Mouse (Mus musculus) ES-E14 (cell line): ENCODE data around the gene Tma7.

Experiments used
- HCFC1 ChIP-seq: IDR thresholded peaks from 2 replicates; pipeline ENCODE4 v1.6.1; 2012; ENCODE audit warnings: low read length, inconsistent platforms, borderline replicate concordance; ENCODE audit not compliant: insufficient read depth
- MAFK ChIP-seq: IDR thresholded peaks from 2 replicates; pipeline ENCODE4 v1.6.1; 2014; ENCODE audit warnings: mild to moderate bottlenecking, low read depth, low read length, inconsistent platforms; ENCODE audit not compliant: insufficient read depth

DNA sequence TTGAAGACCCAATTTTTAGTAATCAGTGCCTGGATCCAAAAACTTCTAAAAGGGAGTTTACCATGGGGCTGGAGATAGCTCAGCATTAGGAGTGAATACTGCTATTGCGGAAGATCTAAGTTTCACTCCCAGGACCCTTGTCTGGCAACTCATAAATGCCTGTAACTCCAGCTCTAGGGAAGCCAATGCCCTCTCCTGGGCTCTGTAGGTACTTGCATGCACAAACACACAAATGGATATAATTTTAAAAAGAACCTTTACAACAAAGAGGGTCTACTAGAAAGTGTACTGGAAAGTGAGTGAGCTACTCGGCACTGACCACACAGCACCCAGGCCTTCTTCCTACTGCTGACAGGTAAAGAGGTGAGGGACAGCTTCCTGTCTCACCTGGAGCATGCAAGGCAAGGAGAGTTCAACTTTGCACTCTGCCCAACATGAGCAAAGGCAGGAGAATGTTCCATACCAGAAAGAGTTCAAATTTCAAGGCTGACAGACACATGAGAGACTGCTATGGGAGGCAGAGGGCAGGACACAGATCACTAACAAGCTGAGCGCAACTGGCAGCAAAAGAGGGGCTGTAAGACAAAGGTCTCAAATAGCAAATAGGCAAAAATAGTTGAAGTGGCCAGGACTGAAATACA is 14.2 kb downstream of the Tma7 start:
- no peak for TF ChIP-seq HCFC1
- TF ChIP-seq MAFK, result no peak
